Mouse (Mus musculus) kidney, embryonic 14.5 days (tissue): Measurements from ENCODE around the gene Espl1. TPM values are rescaled to one million over a fixed set of nuclear protein-coding genes. Genes with fewer than 3 reads are reported as not detected.

Experiments used
- ATAC-seq: fragments of 200-750 bp; cut with Nextera tagmentation; 2 replicates; pipeline ENCODE4 v1.8.0; 2017; ENCODE audit warnings: moderate number of reproducible peaks, mild to moderate bottlenecking, moderate TSS enrichment, moderate library complexity; ENCODE audit not compliant: low FRiP score, low TSS enrichment
- H3K27ac ChIP-seq: fragments of 300-500 bp; sonication (generic); 2 replicates; pipeline ENCODE4 v1.5.1; 2014; ENCODE audit warnings: low read depth, mild to moderate bottlenecking, low read length, moderate library complexity, mixed read lengths
- H3K27me3 ChIP-seq: fragments of 300-500 bp; sonication (generic); 2 replicates; pipeline ENCODE4 v1.6.1; 2014; ENCODE audit warnings: mild to moderate bottlenecking, low read length; ENCODE audit not compliant: control insufficient read depth, insufficient read depth
- H3K36me3 ChIP-seq: fragments of 300-500 bp; sonication (generic); 2 replicates; pipeline ENCODE4 v1.6.1; 2014; ENCODE audit warnings: low read length, mixed read lengths; ENCODE audit not compliant: control insufficient read depth, insufficient read depth
- H3K4me1 ChIP-seq: fragments of 300-500 bp; sonication (generic); 2 replicates; pipeline ENCODE4 v1.6.1; 2014; ENCODE audit warnings: low read length, mixed read lengths; ENCODE audit not compliant: control insufficient read depth, insufficient read depth
- H3K4me2 ChIP-seq: fragments of 300-500 bp; sonication (generic); replicated peaks from 2 replicates; pipeline ENCODE4 v1.6.1; 2014; ENCODE audit warnings: low read depth, mild to moderate bottlenecking, low read length
- H3K4me3 ChIP-seq: fragments of 300-500 bp; sonication (generic); 2 replicates; pipeline ENCODE4 v1.5.1; 2014; ENCODE audit warnings: mild to moderate bottlenecking, low read length
- H3K9ac ChIP-seq: fragments of 300-500 bp; sonication (generic); 2 replicates; pipeline ENCODE4 v1.6.1; 2014; ENCODE audit warnings: low read depth, mild to moderate bottlenecking, low read length, moderate library complexity
- H3K9me3 ChIP-seq: fragments of 300-500 bp; sonication (generic); 2 replicates; pipeline ENCODE4 v1.6.1; 2016; ENCODE audit warnings: low read length; ENCODE audit not compliant: control insufficient read depth
- WGBS: fragments of 180-500 bp; shearing (Covaris S2); extraction: QIAGEN DNeasy Blood & Tissue Kit; methylation state at CpG from one replicate; pipeline ENCODE4 v1.1.7; 2014; 5-methylcytosine and 5-hydroxymethylcytosine counted together
- polyA plus RNA-seq: library from polyadenylated mRNA; unstranded; fragments of >200 nt; fragmentation: Nextera tagmentation; extraction: Ambion mirVana; gene quantifications from 2 replicates; pipeline ENCODE4 v1.2.1, GENCODE M21; 2014

Gene Espl1
- polyA plus RNA-seq, 1 experiment from 2014 or later, result 33.6 TPM

- Histone ChIP-seq H3K4me3 (peak within 1 kb of the TSS; percentile 26), H3K27ac (no peak within 1 kb of the TSS), H3K9ac (peak within 1 kb of the TSS; percentile 47; the same call in 1 of the 2 replicates), H3K36me3 (no peaks in the 10 kb centered on the region), H3K4me1 (peaks cover 10% of the 10 kb centered on the region), H3K9me3 (no peaks in the 10 kb centered on the region), H3K27me3 (no peaks in the 10 kb centered on the region), H3K4me2 (peak within 1 kb of the TSS; percentile 47)
- ATAC-seq, result peak; percentile 69
- 6% methylated on average over 20 of the region's 21 CpGs for WGBS
These were observed 25.6 kb upstream of the Espl1 start, which contains the start of gene Gm9918 for GRCm38 (mm10) chr15:102270274-102270960. Gene Gm9918 (plus strand): TSS chr15:102270563.

DNA sequence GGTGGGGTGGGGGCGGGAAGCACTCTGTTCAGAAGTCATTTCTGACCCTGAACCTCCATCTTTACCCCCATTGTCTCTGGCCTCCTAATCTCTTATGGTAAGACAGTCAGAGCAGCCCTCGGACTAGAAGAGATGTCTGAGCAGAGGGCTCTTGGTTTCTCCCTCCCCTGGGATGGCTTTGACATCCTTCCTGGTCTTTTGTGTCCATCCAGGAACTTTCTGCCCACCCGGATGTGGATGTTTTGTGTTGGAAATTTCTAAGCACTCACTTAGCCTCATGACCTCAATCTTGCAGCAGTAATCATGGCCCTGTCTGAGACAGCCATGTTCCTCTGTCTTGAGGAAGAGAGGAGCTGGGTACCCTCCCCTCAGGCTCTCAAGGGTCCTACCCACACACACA, 24.6 kb upstream of the Espl1 start:
- H3K4me2 ChIP-seq, result peak overlapping the region; percentile 47; the same call in 1 of the 2 replicates
- H3K27me3 ChIP-seq, result no peaks in the 10 kb centered on the region
- H3K4me3 ChIP-seq, result no peak overlapping the region
- H3K4me1 ChIP-seq, result peaks cover 10% of the 10 kb centered on the region
- H3K9ac ChIP-seq, result no peak overlapping the region
- no peaks in the 10 kb centered on the region for H3K36me3 ChIP-seq
- H3K27ac ChIP-seq, result no peak overlapping the region
- ATAC-seq, result no peak
- WGBS, result 41% methylated on average over 3 of the region's 3 CpGs
- H3K9me3 ChIP-seq, result no peaks in the 10 kb centered on the region

- Histone ChIP-seq H3K27me3 (no peaks in the 10 kb centered on the region), H3K27ac (no peak overlapping the region), H3K9me3 (no peaks in the 10 kb centered on the region), H3K9ac (no peak overlapping the region), H3K4me3 (no peak overlapping the region), H3K4me2 (no peak overlapping the region), H3K4me1 (peaks cover 10% of the 10 kb centered on the region), H3K36me3 (no peaks in the 10 kb centered on the region)
- 74% methylated on average over 6 of the region's 6 CpGs for WGBS
- ATAC-seq, result no peak
These were observed 21.9 kb upstream of the Espl1 start for GRCm38 (mm10) chr15:102273982-102274716.

DNA sequence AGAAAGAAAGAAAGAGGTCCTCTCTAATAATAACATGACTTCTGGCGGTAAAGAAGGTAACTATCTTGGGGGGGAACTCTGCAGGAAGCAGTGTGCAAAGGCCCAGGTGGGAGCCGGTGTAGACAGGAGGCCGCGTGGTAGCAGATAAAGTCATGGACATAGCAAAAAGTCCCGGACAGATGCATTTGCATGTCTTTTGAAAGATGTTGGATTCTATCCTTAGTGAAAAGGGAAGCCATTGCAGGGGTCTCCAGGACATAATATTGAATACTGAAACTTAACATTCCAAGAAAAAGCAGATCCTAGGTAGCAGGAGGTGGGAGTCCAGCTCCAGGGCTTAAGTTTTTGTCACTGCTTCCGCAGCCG, 17.4 kb upstream of the Espl1 start:
- 43% methylated on average over 7 of the region's 7 CpGs for WGBS
- Histone ChIP-seq H3K9ac (peak overlapping the region; percentile 81), H3K27me3 (no peaks in the 10 kb centered on the region), H3K4me2 (peak overlapping the region; percentile 88), H3K9me3 (no peaks in the 10 kb centered on the region), H3K4me1 (peaks cover 11% of the 10 kb centered on the region), H3K36me3 (peaks cover 12% of the 10 kb centered on the region), H3K27ac (peak overlapping the region; percentile 90), H3K4me3 (peak overlapping the region; percentile 89)
- no peak for ATAC-seq

- Histone ChIP-seq H3K27ac (peak within 1 kb of the TSS; percentile 90), H3K36me3 (peaks cover 12% of the 10 kb centered on the region), H3K27me3 (no peaks in the 10 kb centered on the region), H3K4me2 (peak within 1 kb of the TSS; percentile 88), H3K4me1 (peaks cover 11% of the 10 kb centered on the region), H3K9ac (peak within 1 kb of the TSS; percentile 81), H3K4me3 (peak within 1 kb of the TSS; percentile 89), H3K9me3 (no peaks in the 10 kb centered on the region)
- ATAC-seq, result peak; percentile 98
- WGBS, result under 1% methylated on average over 65 of the region's 65 CpGs
These were observed 16.8 kb upstream of the Espl1 start, which contains the start of gene Mfsd5 for GRCm38 (mm10) chr15:102279092-102279782. Gene Mfsd5 (plus strand): TSS chr15:102279454.

DNA sequence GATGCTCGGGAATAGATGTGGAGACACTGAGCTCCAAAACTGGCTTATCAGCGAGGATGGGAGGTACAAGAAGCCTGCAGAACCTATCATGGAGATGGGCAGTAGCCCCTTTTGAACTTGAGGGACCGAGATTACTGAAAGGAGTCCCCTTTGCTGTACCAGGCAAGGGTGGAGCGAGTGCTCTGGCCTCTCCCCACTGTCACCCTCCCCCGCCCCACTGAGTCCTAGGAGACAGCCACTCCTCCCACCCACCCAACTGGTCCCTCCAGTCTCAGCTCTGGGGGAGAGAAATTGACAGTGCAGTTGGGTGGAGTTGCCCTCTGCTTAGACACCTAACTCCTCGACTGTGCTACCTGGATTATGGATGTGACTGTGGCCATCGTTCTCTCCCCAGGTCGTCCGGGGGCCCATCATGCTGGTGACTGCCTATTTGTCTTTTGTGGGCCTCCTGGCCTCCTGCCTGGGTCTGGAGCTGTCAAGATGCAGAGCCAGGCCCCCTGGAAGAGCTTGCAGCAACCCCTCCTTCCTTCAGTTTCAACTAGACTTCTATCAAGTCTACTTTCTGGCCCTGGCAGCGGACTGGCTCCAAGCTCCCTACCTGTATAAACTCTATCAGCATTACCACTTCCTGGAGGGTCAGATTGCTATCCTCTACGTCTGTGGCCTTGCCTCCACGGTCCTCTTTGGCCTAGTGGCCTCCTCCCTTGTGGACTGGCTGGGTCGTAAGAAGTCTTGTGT, 16.1 kb upstream of the Espl1 start:
- H3K4me1 ChIP-seq, result peaks cover 13% of the 10 kb centered on the region
- H3K27me3 ChIP-seq, result no peaks in the 10 kb centered on the region
- H3K36me3 ChIP-seq, result peaks cover 12% of the 10 kb centered on the region
- peak overlapping the region; percentile 89 for H3K4me3 ChIP-seq
- no peaks in the 10 kb centered on the region for H3K9me3 ChIP-seq
- WGBS, result 23% methylated on average over 13 of the region's 13 CpGs
- peak overlapping the region; percentile 90 for H3K27ac ChIP-seq
- peak overlapping the region; percentile 88 for H3K4me2 ChIP-seq
- H3K9ac ChIP-seq, result peak overlapping the region; percentile 81
- ATAC-seq, result peak; percentile 16; the same call in 1 of the 2 replicates

DNA sequence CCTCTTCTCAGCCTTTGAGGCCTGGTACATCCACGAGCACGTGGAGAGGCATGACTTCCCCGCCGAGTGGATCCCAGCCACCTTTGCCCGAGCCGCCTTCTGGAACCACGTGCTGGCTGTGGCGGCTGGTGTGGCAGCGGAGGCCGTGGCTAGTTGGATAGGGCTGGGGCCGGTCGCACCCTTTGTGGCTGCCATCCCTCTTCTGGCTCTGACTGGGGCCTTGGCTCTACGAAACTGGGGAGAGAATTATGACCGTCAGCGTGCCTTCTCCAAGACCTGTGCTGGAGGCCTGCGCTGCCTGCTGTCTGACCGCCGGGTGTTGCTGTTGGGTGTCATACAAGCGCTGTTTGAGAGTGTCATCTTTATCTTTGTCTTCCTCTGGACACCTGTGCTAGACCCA, 15.4 kb upstream of the Espl1 start:
- Histone ChIP-seq H3K9ac (no peak overlapping the region), H3K9me3 (no peaks in the 10 kb centered on the region), H3K27ac (no peak overlapping the region), H3K4me3 (peak overlapping the region; percentile 89), H3K27me3 (no peaks in the 10 kb centered on the region), H3K4me1 (peaks cover 14% of the 10 kb centered on the region), H3K4me2 (peak overlapping the region; percentile 88), H3K36me3 (peaks cover 12% of the 10 kb centered on the region)
- ATAC-seq, result no peak
- WGBS, result 93% methylated on average over 19 of the region's 19 CpGs

DNA sequence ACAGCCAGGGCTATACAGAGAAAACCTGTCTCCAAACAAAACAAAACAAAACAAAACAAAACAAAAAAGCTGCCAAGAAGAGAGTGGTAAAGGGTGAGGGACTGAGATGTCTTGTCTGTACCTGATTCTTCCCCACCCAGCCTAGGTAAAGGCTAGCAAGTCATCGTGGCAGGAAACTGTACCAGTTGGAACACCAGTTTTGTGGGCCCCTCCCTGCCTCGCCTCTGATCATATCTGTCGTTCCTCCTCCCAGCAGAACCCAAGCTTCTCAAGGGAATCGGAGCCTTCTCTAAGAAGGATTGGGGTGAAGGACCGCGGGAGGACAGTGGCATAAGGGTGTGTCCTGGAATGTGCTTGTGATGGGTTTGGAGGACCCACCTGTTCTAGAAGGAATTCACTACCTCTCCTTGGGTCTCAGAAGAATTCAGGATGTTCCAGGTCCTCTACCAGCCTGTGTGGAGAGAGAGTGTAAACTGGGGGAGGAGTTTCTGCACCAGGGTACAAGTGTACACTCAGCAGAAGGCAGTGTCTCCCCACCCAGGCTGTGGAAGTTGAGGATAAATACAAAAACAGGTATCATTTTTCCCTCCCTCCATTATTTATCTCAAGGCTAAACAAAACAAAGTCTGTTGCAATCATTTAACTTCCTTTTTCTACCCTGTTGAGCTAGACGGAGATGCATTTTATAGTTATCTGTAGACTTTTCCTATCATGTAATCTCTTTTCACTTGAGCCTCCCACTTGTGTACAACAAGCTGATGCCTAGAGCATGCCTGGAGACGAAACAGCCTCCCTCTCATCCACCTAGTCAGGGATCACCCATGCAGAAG, 13.4 kb upstream of the Espl1 start:
- Histone ChIP-seq H3K4me1 (peaks cover 14% of the 10 kb centered on the region), H3K4me2 (no peak overlapping the region), H3K4me3 (no peak overlapping the region), H3K27me3 (no peaks in the 10 kb centered on the region), H3K36me3 (peaks cover 12% of the 10 kb centered on the region), H3K27ac (no peak overlapping the region), H3K9me3 (no peaks in the 10 kb centered on the region), H3K9ac (no peak overlapping the region)
- ATAC-seq, result no peak
- 82% methylated on average over 8 of the region's 8 CpGs for WGBS
